Mouse (Mus musculus) ES-Bruce4 (cell line): ENCODE results near the gene Thap4.

Experiments
- EP300 ChIP-seq: IDR thresholded peaks from 2 replicates; pipeline ENCODE4 v1.6.1; 2011; ENCODE audit warnings: low read depth, low read length; ENCODE audit not compliant: insufficient read depth
- POLR2A ChIP-seq: IDR thresholded peaks from one replicate; pipeline ENCODE4 v1.8.1; 2011; ENCODE audit warnings: low read length; ENCODE audit not compliant: insufficient read depth

- TF ChIP-seq POLR2A (no peak), EP300 (no peak)
Observed at GRCm38 (mm10) chr1:93721557-93721956, 33.1 kb downstream of the Thap4 start.
